Mouse (Mus musculus) layer of hippocampus, adult 9-10 months (tissue): ENCODE results near the gene Gars.

Experiments used
- DNase-seq: peaks from one replicate; pipeline ENCODE4 v3.0.0; 2022; ENCODE audit warnings: low spot score

Gars gene

DNA sequence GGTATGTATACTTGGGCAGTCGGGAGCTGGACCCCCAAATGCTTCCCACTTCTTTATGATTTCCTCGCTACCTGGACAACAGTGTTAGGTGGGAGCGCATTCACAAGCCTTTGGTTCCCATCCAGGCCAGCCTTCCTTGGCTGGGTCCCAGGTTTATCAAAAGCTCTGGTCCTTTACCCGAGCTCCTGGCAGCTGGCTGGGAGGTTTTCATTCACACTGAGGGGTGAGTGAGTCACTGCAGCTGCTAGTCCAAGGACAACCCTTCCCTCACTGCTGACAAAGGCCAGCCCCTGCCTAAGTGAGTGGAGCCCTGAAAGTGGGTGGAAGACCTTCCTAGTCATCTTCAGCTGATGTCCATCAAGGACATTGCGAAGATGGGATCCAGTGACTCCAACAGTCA is 60.2 kb downstream of the Gars start:
- DNase-seq, result no peak

DNA sequence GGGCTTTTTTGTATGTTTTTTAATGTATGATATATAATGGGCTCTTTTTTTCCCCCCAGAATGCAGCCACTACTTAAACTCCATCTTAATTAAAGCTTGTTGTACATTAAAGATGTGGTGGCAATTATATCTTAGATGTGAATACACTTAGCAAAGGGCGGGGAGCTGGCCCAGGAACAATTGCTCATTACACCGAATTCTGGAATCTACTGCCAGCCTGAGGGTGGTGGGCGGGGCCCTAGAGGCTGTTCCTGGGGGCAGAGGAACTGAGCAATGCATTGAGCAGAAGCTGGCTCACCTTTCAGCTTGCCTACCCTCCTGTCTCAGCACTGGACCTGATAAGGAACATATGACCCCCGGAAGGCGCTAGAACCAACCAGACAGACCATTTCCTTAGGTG is 60.8 kb downstream of the Gars start:
- DNase-seq, result no peak

DNA sequence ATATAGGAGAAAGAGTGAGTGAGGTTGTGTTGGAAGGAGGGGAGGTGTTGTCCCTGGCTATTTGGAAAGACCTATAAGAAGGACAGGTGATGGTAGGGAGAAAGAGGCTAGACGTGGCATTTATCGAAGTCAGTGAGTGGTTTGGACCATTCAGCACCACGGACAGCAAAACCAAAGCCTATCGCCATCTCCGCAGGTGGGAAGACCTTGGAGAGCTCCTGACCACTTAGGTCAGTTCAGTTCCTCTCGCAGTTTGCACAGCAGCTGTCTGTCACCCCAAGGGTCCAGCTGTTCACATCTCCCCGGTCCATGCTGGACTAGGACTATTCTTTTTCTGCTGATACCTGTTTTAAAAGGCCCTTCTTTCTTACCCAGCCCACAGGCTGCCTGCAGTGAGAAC is 70.6 kb downstream of the Gars start:
- DNase-seq, result no peak

DNA sequence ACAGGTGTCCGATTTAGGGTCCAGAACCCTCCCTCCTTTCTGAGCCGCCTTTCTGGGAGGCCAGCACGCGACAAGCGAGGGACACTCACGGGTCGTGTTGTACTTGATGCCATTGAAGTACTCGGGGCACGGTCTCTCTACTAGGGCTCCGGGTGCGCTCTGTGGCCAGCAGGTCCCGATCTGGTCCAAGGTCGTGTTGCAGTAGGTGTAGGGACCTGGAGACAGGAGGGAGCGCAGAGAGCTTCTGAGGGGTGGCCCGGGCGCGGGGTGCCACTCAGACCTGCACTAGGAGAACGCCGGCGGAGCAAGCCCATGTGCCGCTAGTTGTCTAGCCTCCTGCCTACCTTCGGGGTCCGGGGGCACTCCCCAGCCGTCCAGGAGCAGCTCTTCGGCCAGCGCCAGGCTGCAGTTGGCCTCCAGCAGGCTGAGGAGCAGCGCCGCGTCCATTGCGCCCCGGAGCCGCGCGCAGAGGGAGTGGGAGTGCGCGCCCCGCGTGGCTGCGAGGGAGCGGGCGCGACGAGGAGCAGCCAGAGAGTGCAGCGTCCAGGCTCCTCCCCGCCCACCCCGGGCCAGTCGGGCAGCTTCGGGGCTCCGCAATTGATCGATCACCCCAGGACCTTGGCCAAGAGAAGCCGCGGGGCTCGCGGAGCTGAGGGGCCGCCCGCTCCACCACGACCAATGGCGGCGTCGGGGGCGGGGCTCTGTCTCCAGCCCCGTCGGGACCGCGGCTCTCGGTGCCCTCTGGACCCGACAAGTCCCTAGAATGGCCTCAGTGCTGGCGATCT is 79.7 kb downstream of the Gars start:
- no peak for DNase-seq

DNA sequence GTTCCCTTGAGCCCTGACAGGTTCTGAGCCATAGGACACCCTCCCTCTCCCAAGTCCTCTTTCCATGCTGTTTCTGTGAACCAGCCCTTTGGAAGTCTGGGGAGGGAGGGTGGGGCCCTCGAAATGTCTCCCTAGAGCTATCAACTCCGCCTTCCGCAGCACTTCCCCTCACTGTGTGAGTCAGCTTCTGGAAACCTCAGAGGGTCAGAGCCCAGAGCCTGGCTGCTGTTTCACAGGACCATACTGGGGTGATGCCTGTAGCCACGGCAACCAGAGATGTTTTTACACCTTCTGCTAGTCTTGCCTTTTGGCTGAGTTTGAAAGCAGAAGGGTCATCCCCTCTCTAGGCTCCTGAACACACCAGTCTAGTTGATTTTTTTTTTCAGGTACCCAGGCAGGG is 85.2 kb downstream of the Gars start:
- DNase-seq, result no peak

DNA sequence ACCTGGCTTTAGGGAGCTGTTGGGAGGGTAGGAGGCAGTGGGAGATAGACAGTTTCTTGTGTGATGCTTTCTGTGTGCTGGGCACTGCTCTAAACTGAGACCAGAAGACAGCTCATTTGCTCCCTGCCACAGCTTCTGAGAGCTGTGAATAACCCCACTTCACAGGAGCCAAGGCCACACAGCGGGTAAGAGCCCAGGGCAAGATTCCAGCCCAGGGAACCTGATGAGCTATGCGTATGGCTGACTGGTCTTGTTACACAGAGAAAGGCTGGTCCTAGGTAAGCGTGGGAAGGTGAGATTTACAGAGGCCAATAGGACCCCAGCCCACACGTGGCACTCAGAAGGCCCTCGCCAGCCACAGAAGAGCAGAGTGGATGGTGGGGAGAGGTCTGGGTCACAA is 88.8 kb downstream of the Gars start:
- no peak for DNase-seq

DNA sequence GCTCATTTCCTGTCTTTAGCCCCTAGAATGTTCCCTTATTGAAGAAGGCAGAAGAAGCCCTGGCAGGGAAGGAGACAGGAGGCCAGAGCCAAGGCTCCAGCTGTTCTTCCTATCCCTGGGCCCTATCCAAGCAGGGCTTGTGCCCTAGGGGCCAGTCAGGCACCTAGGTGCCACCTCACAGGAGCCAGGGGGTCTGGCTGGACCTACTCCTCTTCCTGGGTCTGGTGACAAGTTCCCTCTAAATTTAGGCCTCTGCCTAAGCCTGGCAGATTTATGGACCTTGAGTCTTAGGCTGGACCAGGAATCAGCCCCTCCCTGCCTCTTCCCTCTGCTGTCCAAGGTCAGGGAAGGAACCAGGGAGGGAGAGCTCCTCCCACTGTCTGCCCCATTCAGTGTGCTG is 90.6 kb downstream of the Gars start:
- no peak for DNase-seq
